Mouse (Mus musculus) forebrain, embryonic 14.5 days (tissue): Measurements from ENCODE around the gene Irs2. TPM values are rescaled to one million over a fixed set of nuclear protein-coding genes. Genes with fewer than 3 reads are reported as not detected.

Experiments
- ATAC-seq: fragments of 200-750 bp; cut with Nextera tagmentation; 2 replicates; pipeline ENCODE4 v1.8.0; 2017; ENCODE audit warnings: mild to moderate bottlenecking, moderate library complexity
- DNase-seq: peaks from one replicate; pipeline ENCODE4 v3.0.0-alpha.2; 2015; ENCODE audit warnings: low spot score
- H3K27ac ChIP-seq: fragments of 300-500 bp; sonication (generic); 2 replicates; pipeline ENCODE4 v1.5.1; 2014; ENCODE audit warnings: low read depth, mild to moderate bottlenecking, control low read depth, low read length, moderate library complexity
- H3K27me3 ChIP-seq: fragments of 300-500 bp; sonication (generic); replicated peaks from 2 replicates; pipeline ENCODE4 v1.6.1; 2014; ENCODE audit warnings: low read length, control low read depth, mixed read lengths; ENCODE audit not compliant: control insufficient read depth, insufficient read depth
- H3K36me3 ChIP-seq: fragments of 300-500 bp; sonication (generic); 2 replicates; pipeline ENCODE4 v1.6.1; 2014; ENCODE audit warnings: low read length, control low read depth; ENCODE audit not compliant: control insufficient read depth, insufficient read depth
- H3K4me1 ChIP-seq: fragments of 300-500 bp; sonication (generic); 2 replicates; pipeline ENCODE4 v1.6.1; 2014; ENCODE audit warnings: antibody characterized with exemption, low read length, control low read depth; ENCODE audit not compliant: control insufficient read depth, insufficient read depth
- H3K4me2 ChIP-seq: fragments of 300-500 bp; sonication (generic); 2 replicates; pipeline ENCODE4 v1.6.1; 2014; ENCODE audit warnings: mild to moderate bottlenecking, control low read depth, low read length
- H3K4me3 ChIP-seq: fragments of 300-500 bp; sonication (generic); 2 replicates; pipeline ENCODE4 v1.5.1; 2014; ENCODE audit warnings: low read depth, low read length, control low read depth
- H3K9ac ChIP-seq: fragments of 300-500 bp; sonication (generic); 2 replicates; pipeline ENCODE4 v1.6.1; 2014; ENCODE audit warnings: mild to moderate bottlenecking, low read length, control low read depth, moderate library complexity
- H3K9me3 ChIP-seq: fragments of 300-500 bp; sonication (generic); replicated peaks from 2 replicates; pipeline ENCODE4 v1.6.1; 2016; ENCODE audit warnings: low read length, control low read depth, mixed read lengths; ENCODE audit not compliant: control insufficient read depth
- WGBS: fragments of 180-500 bp; shearing (Covaris S2); extraction: QIAGEN DNeasy Blood & Tissue Kit; methylation state at CpG from one replicate; pipeline ENCODE4 v1.1.7; 2014; 5-methylcytosine and 5-hydroxymethylcytosine counted together
- polyA plus RNA-seq: library from polyadenylated mRNA; unstranded; fragments of >200 nt; fragmentation: Nextera tagmentation; extraction: Ambion mirVana; gene quantifications from 2 replicates; pipeline ENCODE4 v1.2.1, GENCODE M21; 2014

Gene Irs2
- 3.9 and 4.0 TPM in 2 replicates for polyA plus RNA-seq

GRCm38 (mm10) chr8:11008379-11008775 lies at the start of gene Irs2:
Gene Irs2, minus strand, starts transcription at chr8:11008458.
- DNase-seq (peak; percentile 37), ATAC-seq (no peak; the same call in 1 of the 2 replicates)
- Histone ChIP-seq H3K36me3 (peaks cover 12% of the 10 kb centered on the region; the same call in 1 of the 2 replicates), H3K9ac (peak within 1 kb of the TSS; percentile 89), H3K4me1 (peaks cover 47% of the 10 kb centered on the region), H3K4me2 (peak within 1 kb of the TSS; percentile 93), H3K4me3 (peak within 1 kb of the TSS; percentile 75), H3K9me3 (no peaks in the 10 kb centered on the region), H3K27me3 (0 out of 2 replicates have a peak, but pooled peaks cover 3% of the 10 kb centered on the region), H3K27ac (peak within 1 kb of the TSS; percentile 98)
- under 1% methylated on average over 56 of the region's 64 CpGs for WGBS

GRCm38 (mm10) chr8:11056665-11057064 lies 48.4 kb upstream of the Irs2 start:
- Histone ChIP-seq H3K4me2 (no peak overlapping the region), H3K4me3 (no peak overlapping the region), H3K9ac (no peak overlapping the region), H3K36me3 (no peaks in the 10 kb centered on the region), H3K27ac (no peak overlapping the region), H3K4me1 (no peaks in the 10 kb centered on the region), H3K27me3 (no peaks in the 10 kb centered on the region), H3K9me3 (no peaks in the 10 kb centered on the region)
- no peak for ATAC-seq
- 92% methylated on average over 5 of the region's 5 CpGs for WGBS
- no peak for DNase-seq

- H3K27ac ChIP-seq = no peak overlapping the region
- H3K36me3 ChIP-seq = no peaks in the 10 kb centered on the region
- 84% methylated on average over 8 of the region's 8 CpGs for WGBS
- H3K4me2 ChIP-seq = no peak overlapping the region
- H3K9me3 ChIP-seq = no peaks in the 10 kb centered on the region
- no peaks in the 10 kb centered on the region for H3K27me3 ChIP-seq
- no peak overlapping the region for H3K4me3 ChIP-seq
- H3K9ac ChIP-seq = no peak overlapping the region
- no peaks in the 10 kb centered on the region for H3K4me1 ChIP-seq
- DNase-seq (no peak), ATAC-seq (no peak)
Observed at GRCm38 (mm10) chr8:11056175-11056563, 47.9 kb upstream of the Irs2 start.

- H3K27me3 ChIP-seq = no peaks in the 10 kb centered on the region
- WGBS = 83% methylated on average over 16 of the region's 16 CpGs
Observed at GRCm38 (mm10) chr8:11055557-11056174, 47.4 kb upstream of the Irs2 start.

GRCm38 (mm10) chr8:11049835-11050234 lies 41.6 kb upstream of the Irs2 start:
- DNase-seq = no peak
- Histone ChIP-seq H3K9me3 (no peaks in the 10 kb centered on the region), H3K9ac (no peak overlapping the region), H3K4me3 (no peak overlapping the region), H3K4me1 (no peaks in the 10 kb centered on the region), H3K27me3 (no peaks in the 10 kb centered on the region), H3K27ac (no peak overlapping the region), H3K4me2 (no peak overlapping the region), H3K36me3 (no peaks in the 10 kb centered on the region)
- 73% methylated on average over 5 of the region's 5 CpGs for WGBS
- ATAC-seq = no peak

More at GRCm38 (mm10) chr8:11055557-11056174, 47.4 kb upstream of the Irs2 start:
- no peaks in the 10 kb centered on the region for H3K9me3 ChIP-seq
- no peak overlapping the region for H3K4me3 ChIP-seq
- no peaks in the 10 kb centered on the region for H3K36me3 ChIP-seq
- ATAC-seq (no peak), DNase-seq (no peak)
- no peak overlapping the region for H3K4me2 ChIP-seq
- no peak overlapping the region for H3K9ac ChIP-seq
- no peaks in the 10 kb centered on the region for H3K4me1 ChIP-seq
- no peak overlapping the region for H3K27ac ChIP-seq

GRCm38 (mm10) chr8:11047812-11048211 lies 39.6 kb upstream of the Irs2 start:
- no peaks in the 10 kb centered on the region for H3K4me1 ChIP-seq
- H3K27ac ChIP-seq = no peak overlapping the region
- no peak overlapping the region for H3K9ac ChIP-seq
- WGBS = 100% methylated on average over 1 of the region's 1 CpGs
- no peak for DNase-seq
- no peak overlapping the region for H3K4me3 ChIP-seq
- H3K9me3 ChIP-seq = no peaks in the 10 kb centered on the region
- H3K27me3 ChIP-seq = no peaks in the 10 kb centered on the region
- no peak for ATAC-seq
- no peak overlapping the region for H3K4me2 ChIP-seq
- no peaks in the 10 kb centered on the region for H3K36me3 ChIP-seq

- no peak overlapping the region for H3K4me3 ChIP-seq
- no peak for ATAC-seq
Observed at GRCm38 (mm10) chr8:11044660-11045059, 36.4 kb upstream of the Irs2 start.

GRCm38 (mm10) chr8:11043591-11043990 lies 35.3 kb upstream of the Irs2 start:
- DNase-seq (no peak), ATAC-seq (no peak)
- Histone ChIP-seq H3K9ac (no peak overlapping the region), H3K27ac (no peak overlapping the region), H3K36me3 (no peaks in the 10 kb centered on the region), H3K4me2 (no peak overlapping the region), H3K9me3 (no peaks in the 10 kb centered on the region), H3K4me1 (no peaks in the 10 kb centered on the region), H3K4me3 (no peak overlapping the region), H3K27me3 (no peaks in the 10 kb centered on the region)
- WGBS = 83% methylated on average over 4 of the region's 4 CpGs

More at GRCm38 (mm10) chr8:11044660-11045059, 36.4 kb upstream of the Irs2 start:
- no peaks in the 10 kb centered on the region for H3K36me3 ChIP-seq
- no peak overlapping the region for H3K27ac ChIP-seq
- no peaks in the 10 kb centered on the region for H3K9me3 ChIP-seq
- no peaks in the 10 kb centered on the region for H3K27me3 ChIP-seq
- H3K4me1 ChIP-seq = no peaks in the 10 kb centered on the region
- WGBS = 77% methylated on average over 11 of the region's 11 CpGs
- H3K4me2 ChIP-seq = no peak overlapping the region
- H3K9ac ChIP-seq = no peak overlapping the region
- no peak for DNase-seq

GRCm38 (mm10) chr8:11042872-11043587 lies 34.8 kb upstream of the Irs2 start:
- Histone ChIP-seq H3K9ac (no peak overlapping the region), H3K36me3 (no peaks in the 10 kb centered on the region), H3K4me1 (no peaks in the 10 kb centered on the region), H3K27ac (no peak overlapping the region), H3K4me3 (no peak overlapping the region), H3K9me3 (no peaks in the 10 kb centered on the region), H3K4me2 (no peak overlapping the region), H3K27me3 (no peaks in the 10 kb centered on the region)
- 79% methylated on average over 9 of the region's 9 CpGs for WGBS
- ATAC-seq (no peak), DNase-seq (no peak)
